Mouse (Mus musculus) neural tube, embryonic 12.5 days (tissue): ENCODE data around the gene Ubl3. TPM values are rescaled to one million over a fixed set of nuclear protein-coding genes. Genes with fewer than 3 reads are reported as not detected.

ENCODE experiments used
- ATAC-seq: fragments of 200-750 bp; cut with Nextera tagmentation; 2 replicates; pipeline ENCODE4 v1.8.0; 2017; ENCODE audit warnings: low read depth, mild to moderate bottlenecking, moderate TSS enrichment, moderate library complexity; ENCODE audit not compliant: low FRiP score
- H3K27ac ChIP-seq: fragments of 300-500 bp; sonication (generic); 2 replicates; pipeline ENCODE4 v1.5.1; 2016
- H3K27me3 ChIP-seq: fragments of 300-500 bp; sonication (generic); replicated peaks from 2 replicates; pipeline ENCODE4 v1.6.1; 2016; ENCODE audit warnings: mild to moderate bottlenecking
- H3K36me3 ChIP-seq: fragments of 300-500 bp; sonication (generic); 2 replicates; pipeline ENCODE4 v1.6.1; 2016; ENCODE audit warnings: mild to moderate bottlenecking
- H3K4me1 ChIP-seq: fragments of 300-500 bp; sonication (generic); 2 replicates; pipeline ENCODE4 v1.6.1; 2016
- H3K4me2 ChIP-seq: fragments of 300-500 bp; sonication (generic); replicated peaks from 2 replicates; pipeline ENCODE4 v1.6.1; 2016; ENCODE audit warnings: mild to moderate bottlenecking
- H3K4me3 ChIP-seq: fragments of 300-500 bp; sonication (generic); 2 replicates; pipeline ENCODE4 v1.5.1; 2016
- H3K9ac ChIP-seq: fragments of 300-500 bp; sonication (generic); 2 replicates; pipeline ENCODE4 v1.6.1; 2016; ENCODE audit warnings: mild to moderate bottlenecking
- H3K9me3 ChIP-seq: fragments of 300-500 bp; sonication (generic); 2 replicates; pipeline ENCODE4 v1.6.1; 2016; ENCODE audit warnings: mild to moderate bottlenecking
- WGBS: fragments of 180-500 bp; shearing (Covaris S2); methylation state at CpG from one replicate; pipeline ENCODE4 v1.1.7; 2016; 5-methylcytosine and 5-hydroxymethylcytosine counted together
- polyA plus RNA-seq: library from polyadenylated mRNA; unstranded; fragments of >200 nt; fragmentation: Nextera tagmentation; extraction: Ambion mirVana; gene quantifications from 2 replicates; pipeline ENCODE4 v1.2.1, GENCODE M21; 2016

Gene Ubl3
- 106 TPM in 2 replicates for polyA plus RNA-seq

GRCm38 (mm10) chr5:148552187-148553071, at the start of gene Ubl3:
Gene Ubl3, minus strand, starts transcription at chr5:148552789.
- peak within 1 kb of the TSS; percentile 74 for H3K4me3 ChIP-seq
- H3K36me3 ChIP-seq = no peaks in the 10 kb centered on the region
- peaks cover 37% of the 10 kb centered on the region for H3K4me1 ChIP-seq
- H3K9ac ChIP-seq = peak within 1 kb of the TSS; percentile 88
- no peaks in the 10 kb centered on the region for H3K27me3 ChIP-seq
- H3K4me2 ChIP-seq = peak within 1 kb of the TSS; percentile 82
- H3K9me3 ChIP-seq = no peaks in the 10 kb centered on the region
- peak; percentile 95 for ATAC-seq
- under 1% methylated on average over 95 of the region's 95 CpGs for WGBS
- peak within 1 kb of the TSS; percentile 99 for H3K27ac ChIP-seq

GRCm38 (mm10) chr5:148598376-148598775, 45.8 kb upstream of the Ubl3 start:
- Histone ChIP-seq H3K27ac (no peak overlapping the region), H3K36me3 (no peaks in the 10 kb centered on the region), H3K4me3 (no peak overlapping the region), H3K9me3 (no peaks in the 10 kb centered on the region), H3K4me2 (no peak overlapping the region), H3K27me3 (no peaks in the 10 kb centered on the region), H3K9ac (no peak overlapping the region), H3K4me1 (peaks cover 5% of the 10 kb centered on the region; the same call in 1 of the 2 replicates)
- ATAC-seq = no peak
- WGBS = 51% methylated on average over 9 of the region's 9 CpGs

GRCm38 (mm10) chr5:148596086-148596753, 43.6 kb upstream of the Ubl3 start:
- H3K27me3 ChIP-seq = no peaks in the 10 kb centered on the region
- no peak overlapping the region for H3K4me3 ChIP-seq
- H3K4me1 ChIP-seq = peaks cover 9% of the 10 kb centered on the region; the same call in 1 of the 2 replicates
- no peak overlapping the region for H3K27ac ChIP-seq
- 94% methylated on average over 15 of the region's 15 CpGs for WGBS
- H3K9ac ChIP-seq = no peak overlapping the region
- no peaks in the 10 kb centered on the region for H3K9me3 ChIP-seq
- no peaks in the 10 kb centered on the region for H3K36me3 ChIP-seq
- H3K4me2 ChIP-seq = no peak overlapping the region
- ATAC-seq = no peak

- Histone ChIP-seq H3K4me3 (no peak overlapping the region), H3K9me3 (no peaks in the 10 kb centered on the region), H3K4me2 (no peak overlapping the region), H3K27me3 (no peaks in the 10 kb centered on the region), H3K9ac (no peak overlapping the region), H3K4me1 (peaks cover 9% of the 10 kb centered on the region; the same call in 1 of the 2 replicates), H3K36me3 (no peaks in the 10 kb centered on the region), H3K27ac (no peak overlapping the region)
- no peak for ATAC-seq
- 79% methylated on average over 1 of the region's 1 CpGs for WGBS
Measured at GRCm38 (mm10) chr5:148595459-148595751, 42.8 kb upstream of the Ubl3 start.

- Histone ChIP-seq H3K4me2 (no peak overlapping the region), H3K9ac (no peak overlapping the region), H3K27me3 (no peaks in the 10 kb centered on the region), H3K9me3 (no peaks in the 10 kb centered on the region), H3K4me3 (no peak overlapping the region), H3K36me3 (no peaks in the 10 kb centered on the region), H3K27ac (no peak overlapping the region), H3K4me1 (peaks cover 9% of the 10 kb centered on the region; the same call in 1 of the 2 replicates)
- 95% methylated on average over 3 of the region's 3 CpGs for WGBS
- no peak for ATAC-seq
Measured at GRCm38 (mm10) chr5:148594693-148595458, 42.3 kb upstream of the Ubl3 start.

- no peak overlapping the region for H3K27ac ChIP-seq
- WGBS = 32% methylated on average over 4 of the region's 4 CpGs
- ATAC-seq = no peak
- no peak overlapping the region for H3K9ac ChIP-seq
- H3K4me3 ChIP-seq = no peak overlapping the region
- H3K4me2 ChIP-seq = no peak overlapping the region
- no peaks in the 10 kb centered on the region for H3K9me3 ChIP-seq
- no peaks in the 10 kb centered on the region for H3K36me3 ChIP-seq
- no peaks in the 10 kb centered on the region for H3K27me3 ChIP-seq
- peaks cover 10% of the 10 kb centered on the region; the same call in 1 of the 2 replicates for H3K4me1 ChIP-seq
Measured at GRCm38 (mm10) chr5:148593607-148594006, 41.0 kb upstream of the Ubl3 start.

- Histone ChIP-seq H3K4me3 (no peak overlapping the region), H3K9me3 (no peaks in the 10 kb centered on the region), H3K36me3 (no peaks in the 10 kb centered on the region), H3K4me1 (peaks cover 16% of the 10 kb centered on the region), H3K9ac (no peak overlapping the region), H3K4me2 (no peak overlapping the region), H3K27me3 (no peaks in the 10 kb centered on the region), H3K27ac (no peak overlapping the region)
- ATAC-seq = no peak
- 66% methylated on average over 7 of the region's 7 CpGs for WGBS
Measured at GRCm38 (mm10) chr5:148591448-148591862, 38.9 kb upstream of the Ubl3 start.

GRCm38 (mm10) chr5:148590603-148591447, 38.2 kb upstream of the Ubl3 start:
- WGBS = 62% methylated on average over 20 of the region's 20 CpGs
- Histone ChIP-seq H3K36me3 (no peaks in the 10 kb centered on the region), H3K4me1 (peaks cover 16% of the 10 kb centered on the region), H3K4me2 (no peak overlapping the region), H3K4me3 (no peak overlapping the region), H3K27ac (no peak overlapping the region), H3K9ac (no peak overlapping the region), H3K27me3 (no peaks in the 10 kb centered on the region), H3K9me3 (no peaks in the 10 kb centered on the region)
- no peak for ATAC-seq

- Histone ChIP-seq H3K9ac (no peak overlapping the region), H3K36me3 (no peaks in the 10 kb centered on the region), H3K9me3 (0 out of 2 replicates have a peak, but pooled peaks cover under 1% of the 10 kb centered on the region), H3K4me3 (no peak overlapping the region), H3K27ac (no peak overlapping the region), H3K4me1 (peaks cover 16% of the 10 kb centered on the region), H3K27me3 (no peaks in the 10 kb centered on the region), H3K4me2 (no peak overlapping the region)
- ATAC-seq = no peak
- 64% methylated on average over 3 of the region's 3 CpGs for WGBS
Measured at GRCm38 (mm10) chr5:148588987-148589386, 36.4 kb upstream of the Ubl3 start.

- ATAC-seq = no peak
- Histone ChIP-seq H3K9ac (no peak overlapping the region), H3K36me3 (no peaks in the 10 kb centered on the region), H3K27ac (no peak overlapping the region), H3K27me3 (no peaks in the 10 kb centered on the region), H3K4me2 (no peak overlapping the region), H3K4me3 (no peak overlapping the region), H3K4me1 (peaks cover 9% of the 10 kb centered on the region), H3K9me3 (peaks cover 4% of the 10 kb centered on the region; the same call in 1 of the 2 replicates)
- 46% methylated on average over 6 of the region's 6 CpGs for WGBS
Measured at GRCm38 (mm10) chr5:148588142-148588650, 35.6 kb upstream of the Ubl3 start.

- Histone ChIP-seq H3K36me3 (no peaks in the 10 kb centered on the region), H3K27ac (no peak overlapping the region), H3K9ac (no peak overlapping the region), H3K27me3 (no peaks in the 10 kb centered on the region), H3K9me3 (peaks cover 4% of the 10 kb centered on the region; the same call in 1 of the 2 replicates), H3K4me3 (no peak overlapping the region), H3K4me2 (no peak overlapping the region), H3K4me1 (no peaks in the 10 kb centered on the region)
- WGBS = 92% methylated on average over 13 of the region's 13 CpGs
- no peak for ATAC-seq
Measured at GRCm38 (mm10) chr5:148580388-148580985, 27.9 kb upstream of the Ubl3 start.
